Mouse (Mus musculus) ES-E14 (cell line): ENCODE data around the gene Aif1. TPM values are rescaled to one million over a fixed set of nuclear protein-coding genes. Genes with fewer than 3 reads are reported as not detected.

Experiments used
- DNase-seq: peaks from one replicate; pipeline ENCODE4 v3.0.0-alpha.2; 2013; ENCODE audit warnings: low read depth, low spot score
- H3K27ac ChIP-seq: 2 replicates; pipeline ENCODE4 v1.5.1; 2012; ENCODE audit warnings: low read depth, mild to moderate bottlenecking, low read length, moderate library complexity, mixed read lengths; ENCODE audit not compliant: poor library complexity, insufficient read depth, severe bottlenecking
- H3K36me3 ChIP-seq: 2 replicates; pipeline ENCODE4 v1.6.1; 2012; ENCODE audit warnings: mild to moderate bottlenecking, low read length, moderate library complexity, mixed read lengths; ENCODE audit not compliant: control insufficient read depth, poor library complexity, insufficient read depth, severe bottlenecking
- H3K4me1 ChIP-seq, 2 experiments: fragments of 150-350 bp in 1 of 2; sonication (generic) in 1 of 2; 2 replicates each; pipeline ENCODE4 v1.6.1; 2012; ENCODE audit warnings: low read length in 2 of 2, mild to moderate bottlenecking in 1 of 2, mixed read lengths in 1 of 2; ENCODE audit not compliant: control insufficient read depth in 2 of 2, insufficient read depth in 2 of 2, poor library complexity in 1 of 2
- H3K4me3 ChIP-seq, 2 experiments: fragments of 150-350 bp in 1 of 2; sonication (generic) in 1 of 2; 2 replicates each; pipeline ENCODE4 v1.5.1; 2012; ENCODE audit warnings: low read length in 2 of 2, low read depth in 1 of 2, mild to moderate bottlenecking in 1 of 2, mixed read lengths in 1 of 2; ENCODE audit not compliant: insufficient read depth in 1 of 2, poor library complexity in 1 of 2, severe bottlenecking in 1 of 2
- H3K9ac ChIP-seq: 2 replicates; pipeline ENCODE4 v1.6.1; 2012; ENCODE audit warnings: low read depth, mild to moderate bottlenecking, low read length, mixed read lengths; ENCODE audit not compliant: poor library complexity, insufficient read depth, severe bottlenecking
- H3K9me3 ChIP-seq: fragments of 150-350 bp; sonication (generic); 2 replicates; pipeline ENCODE4 v1.6.1; 2012; ENCODE audit warnings: low read depth, mild to moderate bottlenecking, low read length; ENCODE audit not compliant: control insufficient read depth, insufficient read depth
- CHD2 ChIP-seq: IDR thresholded peaks from 2 replicates; pipeline ENCODE4 v1.6.1; 2014; ENCODE audit warnings: mild to moderate bottlenecking, low read depth, low read length, inconsistent platforms
- HCFC1 ChIP-seq: IDR thresholded peaks from 2 replicates; pipeline ENCODE4 v1.6.1; 2012; ENCODE audit warnings: low read length, inconsistent platforms, borderline replicate concordance; ENCODE audit not compliant: insufficient read depth
- MAFK ChIP-seq: IDR thresholded peaks from 2 replicates; pipeline ENCODE4 v1.6.1; 2014; ENCODE audit warnings: mild to moderate bottlenecking, low read depth, low read length, inconsistent platforms; ENCODE audit not compliant: insufficient read depth
- ZC3H11A ChIP-seq: IDR thresholded peaks from 2 replicates; pipeline ENCODE4 v1.6.1; 2012; ENCODE audit warnings: low read depth, mild to moderate bottlenecking, inconsistent platforms, low read length, borderline replicate concordance
- ZNF384 ChIP-seq: IDR thresholded peaks from 2 replicates; pipeline ENCODE4 v1.6.1; 2012; ENCODE audit warnings: low read depth, low read length, inconsistent platforms
- in situ Hi-C, 2 experiments: fragments of 600-800 bp; cut with MboI; formaldehyde crosslinking; loops; one replicate each; pipeline ENCODE4 v1.15.1; 2025; ENCODE audit warnings: low sequenced_read_pairs in 2 of 2, inconsistent platforms in 1 of 2; ENCODE audit not compliant: unreplicated experiment in 2 of 2
- total RNA-seq: library from RNA; depleted of rRNA; stranded (reverse); fragments of 300-350 nt; gene quantifications from 2 replicates; pipeline ENCODE4 v1.2.3, GENCODE M21; 2012

Aif1 gene
- total RNA-seq, 1 experiment = not detected

DNA sequence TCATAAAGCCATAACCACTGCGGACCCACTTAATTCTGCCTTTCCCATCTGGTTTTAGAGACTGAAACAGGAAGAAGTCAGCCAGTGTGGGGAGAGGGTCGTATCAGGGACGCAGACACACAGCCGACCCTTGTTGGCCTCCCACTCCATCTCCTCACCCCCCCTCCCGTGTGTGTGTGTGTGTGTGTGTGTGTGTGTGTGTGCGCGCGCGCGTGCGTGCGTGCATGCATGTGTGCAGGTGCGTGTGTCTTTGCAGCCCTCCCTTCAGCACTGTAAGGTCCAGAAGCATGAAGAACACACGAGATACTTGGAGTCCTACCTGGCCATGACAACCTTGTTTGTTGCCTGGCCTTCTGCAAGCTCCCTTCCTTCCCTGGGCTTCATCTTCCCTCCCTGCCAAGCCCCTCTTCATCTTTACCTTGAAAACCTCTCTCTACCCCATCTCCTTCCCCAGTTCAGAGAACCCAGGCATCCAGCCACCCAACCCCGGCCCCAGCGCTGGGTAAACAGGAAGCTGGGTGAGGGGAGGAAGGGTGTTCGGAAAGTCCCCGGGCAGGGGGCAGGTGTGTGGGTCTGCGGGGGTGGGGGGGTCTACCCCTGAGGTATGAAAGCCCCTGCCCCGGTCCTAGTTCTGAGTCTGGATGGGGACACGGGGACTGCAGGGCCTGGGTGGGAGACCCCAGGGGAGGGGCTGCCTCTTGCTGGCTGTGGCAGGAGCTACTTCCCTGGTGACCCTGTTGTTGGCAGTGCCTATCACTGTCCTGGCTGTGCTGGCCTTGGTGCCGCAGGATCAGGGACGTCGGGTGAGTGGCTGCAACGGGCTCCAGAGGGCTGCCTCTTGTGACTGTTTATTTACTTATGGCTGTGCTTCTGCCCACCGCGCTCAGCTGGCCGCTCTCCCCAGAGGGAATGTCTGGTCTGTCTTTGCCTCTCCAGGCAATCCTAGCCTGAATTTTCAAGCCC lies 18.3 kb upstream of the Aif1 start, which contains the start of gene Ltb:
Ltb (plus strand) TSS at position 559 of the 963 bp plus-strand sequence.
- in situ Hi-C loops = no loop called here
- TF ChIP-seq CHD2 (no peak), MAFK (no peak), ZNF384 (no peak), ZC3H11A (no peak), HCFC1 (no peak)
- H3K27ac ChIP-seq = no peak within 1 kb of the TSS
- H3K4me1 ChIP-seq = peaks cover 0 to 8% of the 10 kb centered on the region in 2 experiments
- no peak for DNase-seq
- no peak within 1 kb of the TSS for H3K9ac ChIP-seq
- peak within 1 kb of the TSS in 1 of 2 experiments; percentile 56; a peak in 2 of 4 replicates for H3K4me3 ChIP-seq
- H3K36me3 ChIP-seq = no peaks in the 10 kb centered on the region
- H3K9me3 ChIP-seq = no peaks in the 10 kb centered on the region

GRCm38 (mm10) chr17:35192924-35193323 lies 17.1 kb upstream of the Aif1 start:
- H3K27ac ChIP-seq = no peak overlapping the region
- H3K4me3 ChIP-seq = no peak overlapping the region
- H3K4me1 ChIP-seq = peaks cover 3 to 14% of the 10 kb centered on the region in 2 experiments
- H3K9ac ChIP-seq = no peak overlapping the region
- in situ Hi-C loops = no loop called here
- no peak for TF ChIP-seq ZC3H11A
- no peak for TF ChIP-seq ZNF384
- no peak for TF ChIP-seq CHD2
- no peak for TF ChIP-seq HCFC1
- no peak for TF ChIP-seq MAFK
- H3K36me3 ChIP-seq = no peaks in the 10 kb centered on the region
- DNase-seq = no peak
- no peaks in the 10 kb centered on the region for H3K9me3 ChIP-seq

- Histone ChIP-seq H3K9me3 (no peaks in the 10 kb centered on the region), H3K36me3 (no peaks in the 10 kb centered on the region), H3K4me1 (peaks cover 4 to 20% of the 10 kb centered on the region in 2 experiments), H3K9ac (no peak overlapping the region), H3K4me3 (no peak overlapping the region), H3K27ac (no peak overlapping the region)
- DNase-seq = no peak
- TF ChIP-seq ZNF384 (no peak), MAFK (no peak), HCFC1 (no peak), ZC3H11A (no peak), CHD2 (no peak)
- in situ Hi-C loops = no loop called here
Observed at GRCm38 (mm10) chr17:35191723-35192122, 15.9 kb upstream of the Aif1 start.

DNA sequence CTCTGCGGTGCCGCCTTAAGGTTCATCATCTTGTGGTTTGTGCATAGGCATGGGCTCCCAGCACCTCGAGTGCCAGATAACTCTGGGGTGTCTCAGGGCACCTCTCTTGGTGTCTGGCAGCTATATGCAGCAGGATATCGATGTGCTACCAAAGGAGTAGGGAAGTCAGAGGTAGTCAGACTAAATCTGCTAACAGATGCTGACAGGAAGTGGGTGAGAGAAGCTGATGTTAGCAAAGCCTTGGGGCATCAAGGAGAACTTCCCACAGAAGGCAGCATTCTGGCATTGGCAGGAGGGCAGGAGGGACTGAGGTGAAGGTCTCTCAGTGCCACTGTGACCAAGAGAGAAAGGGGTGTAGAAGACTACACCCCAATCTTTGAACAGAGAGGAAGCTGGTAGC lies 14.2 kb upstream of the Aif1 start:
- H3K4me3 ChIP-seq = no peak overlapping the region
- H3K9me3 ChIP-seq = no peaks in the 10 kb centered on the region
- H3K4me1 ChIP-seq = peaks cover 7 to 26% of the 10 kb centered on the region in 2 experiments
- no peak for DNase-seq
- H3K27ac ChIP-seq = no peak overlapping the region
- no peak overlapping the region for H3K9ac ChIP-seq
- H3K36me3 ChIP-seq = no peaks in the 10 kb centered on the region
- in situ Hi-C loops = no loop called here
- TF ChIP-seq ZC3H11A (no peak), MAFK (no peak), CHD2 (no peak), HCFC1 (no peak), ZNF384 (no peak)

DNA sequence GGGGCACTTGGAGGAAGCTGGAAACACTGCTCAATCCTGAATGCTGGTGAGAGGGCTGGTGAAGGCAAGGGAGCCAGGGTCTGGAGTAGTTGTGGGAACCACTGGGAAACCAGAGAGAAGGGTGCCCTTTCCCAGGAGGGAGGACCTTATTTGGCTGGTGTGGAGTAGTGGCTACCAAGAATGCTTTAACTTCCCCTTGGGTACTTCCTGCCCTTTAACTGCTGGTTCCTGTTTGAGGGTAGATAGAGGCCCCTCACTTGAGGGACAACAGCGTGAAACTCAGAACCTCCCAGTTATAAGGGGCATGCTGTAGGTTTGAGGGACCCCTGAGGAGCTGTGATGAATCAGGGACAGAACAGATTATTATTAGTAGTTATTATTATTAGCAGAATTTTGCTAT lies 13.3 kb upstream of the Aif1 start:
- Histone ChIP-seq H3K27ac (0 out of 2 replicates have a peak overlapping the region, but pooled peaks have one; percentile 18), H3K36me3 (no peaks in the 10 kb centered on the region), H3K9ac (no peak overlapping the region), H3K4me1 (peaks cover 7 to 32% of the 10 kb centered on the region in 2 experiments), H3K9me3 (no peaks in the 10 kb centered on the region), H3K4me3 (no peak overlapping the region)
- TF ChIP-seq MAFK (no peak), CHD2 (no peak), ZNF384 (no peak), HCFC1 (no peak), ZC3H11A (no peak)
- in situ Hi-C loops = no loop called here
- no peak for DNase-seq
